Mouse (Mus musculus): ENCODE results near the gene Grik4. TPM values are rescaled to one million over a fixed set of nuclear protein-coding genes. Genes with fewer than 3 reads are reported as not detected.
"Not testable (repeated sequence)": the region's sequence is repeated elsewhere in the genome, so short reads cannot be mapped to it uniquely, and the experiment has no call there.

Gene Grik4
- polyA plus RNA-seq (2014; fragmentation: Nextera tagmentation; extraction: Ambion mirVana), result 1.2 and 1.6 TPM in 2 replicates

DNA sequence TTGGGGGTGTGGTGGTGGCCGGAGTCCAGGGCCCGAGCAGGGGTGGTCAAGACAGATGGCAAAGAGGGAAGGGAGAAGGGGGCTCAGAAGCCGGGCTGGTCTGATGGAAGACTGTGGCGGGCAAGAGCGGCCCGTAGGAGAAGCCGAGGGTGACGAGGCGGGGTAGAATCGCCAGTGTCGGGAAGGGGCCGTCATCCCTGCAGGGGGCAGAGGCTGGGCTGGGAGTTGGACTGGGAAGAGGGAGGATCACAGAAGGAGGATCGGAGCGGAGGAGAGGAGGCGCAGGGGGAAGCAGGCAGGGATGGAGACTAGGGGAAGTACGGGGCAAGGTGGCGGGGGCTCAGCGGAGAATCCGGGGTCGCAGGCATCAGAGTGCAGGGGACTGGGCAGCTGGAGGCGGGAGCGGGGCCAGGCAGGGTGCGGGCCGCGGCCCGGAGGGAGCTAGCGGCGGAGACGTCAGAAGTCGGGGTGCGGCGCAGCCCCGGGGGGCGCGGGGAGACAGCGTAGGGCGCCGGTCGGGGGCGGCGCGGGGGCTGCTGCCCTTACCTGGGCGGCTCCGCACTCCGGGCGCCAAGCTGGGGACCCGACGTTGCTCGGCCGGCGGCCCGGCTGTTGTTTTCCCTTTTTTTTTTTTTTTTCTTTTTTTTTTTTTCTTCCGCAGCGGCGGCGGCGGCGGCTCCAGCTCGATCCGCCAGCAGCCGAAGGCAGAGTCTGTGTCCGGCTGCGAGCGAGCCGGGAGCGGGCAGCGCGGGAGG is at the start of gene Grik4:
TSS of gene Grik4 (minus strand) at position 713 of the 755 bp plus-strand sequence.
- peak within 1 kb of the TSS; percentile 88 for H3K9ac ChIP-seq (ENCODE audit: low read depth, low read length)
- peak within 1 kb of the TSS; percentile 80 for H3K4me3 ChIP-seq (ENCODE audit: low read depth, low read length)
- under 1% methylated on average over 36 of the region's 68 CpGs for WGBS
- no peaks in the 10 kb centered on the region for H3K9me3 ChIP-seq (ENCODE audit: control insufficient read depth, low read length)
- peaks cover 5% of the 10 kb centered on the region; the same call in 1 of the 2 replicates for H3K4me1 ChIP-seq (replicated peaks; ENCODE audit: control insufficient read depth, insufficient read depth, low read length)
- peak; percentile 50 for ATAC-seq (ENCODE audit: low FRiP score)
- peak; percentile 71 for DNase-seq (ENCODE audit: low spot score)
- peak within 1 kb of the TSS; percentile 97 for H3K4me2 ChIP-seq (replicated peaks; ENCODE audit: low read depth, low read length)
- H3K27ac ChIP-seq (ENCODE audit: low read depth, low read length), result peak within 1 kb of the TSS; percentile 62
- H3K27me3 ChIP-seq (ENCODE audit: control insufficient read depth, insufficient read depth, low read length), result peaks cover 2% of the 10 kb centered on the region; the same call in 1 of the 2 replicates
- no peaks in the 10 kb centered on the region for H3K36me3 ChIP-seq (ENCODE audit: control insufficient read depth, insufficient read depth, low read length)

DNA sequence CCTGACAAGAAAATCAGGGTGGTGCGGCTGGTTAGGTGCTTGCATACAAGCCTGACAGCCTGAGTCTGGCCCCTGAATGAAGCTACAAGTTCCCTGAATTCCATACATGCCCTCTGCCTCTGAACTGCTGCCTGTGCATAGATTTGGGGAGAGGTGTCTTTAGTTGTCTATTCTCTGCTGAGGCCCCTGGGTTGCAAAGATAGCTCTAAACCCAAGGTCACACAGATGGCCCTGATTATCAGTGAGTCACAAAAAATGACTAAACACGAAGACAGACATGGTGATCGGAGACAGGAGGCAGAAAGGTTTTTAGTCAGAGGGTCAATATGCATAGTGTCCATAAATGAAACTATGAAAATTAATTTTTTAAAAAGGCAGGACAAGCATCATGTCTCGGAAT is 49.4 kb upstream of the Grik4 start:
- H3K4me3 ChIP-seq (ENCODE audit: low read depth, low read length), result no peak overlapping the region
- no peaks in the 10 kb centered on the region for H3K9me3 ChIP-seq (ENCODE audit: control insufficient read depth, low read length)
- H3K4me2 ChIP-seq (replicated peaks; ENCODE audit: low read depth, low read length), result no peak overlapping the region
- no peak overlapping the region for H3K9ac ChIP-seq (ENCODE audit: low read depth, low read length)
- H3K27ac ChIP-seq (ENCODE audit: low read depth, low read length), result no peak overlapping the region
- no peaks in the 10 kb centered on the region for H3K27me3 ChIP-seq (ENCODE audit: control insufficient read depth, insufficient read depth, low read length)
- H3K36me3 ChIP-seq (ENCODE audit: control insufficient read depth, insufficient read depth, low read length), result peaks cover 9% of the 10 kb centered on the region; the same call in 1 of the 2 replicates
- ATAC-seq (ENCODE audit: low FRiP score) (no peak), DNase-seq (ENCODE audit: low spot score) (no peak)
- WGBS, result 88% methylated on average over 4 of the region's 4 CpGs
- H3K4me1 ChIP-seq (replicated peaks; ENCODE audit: control insufficient read depth, insufficient read depth, low read length), result no peaks in the 10 kb centered on the region

DNA sequence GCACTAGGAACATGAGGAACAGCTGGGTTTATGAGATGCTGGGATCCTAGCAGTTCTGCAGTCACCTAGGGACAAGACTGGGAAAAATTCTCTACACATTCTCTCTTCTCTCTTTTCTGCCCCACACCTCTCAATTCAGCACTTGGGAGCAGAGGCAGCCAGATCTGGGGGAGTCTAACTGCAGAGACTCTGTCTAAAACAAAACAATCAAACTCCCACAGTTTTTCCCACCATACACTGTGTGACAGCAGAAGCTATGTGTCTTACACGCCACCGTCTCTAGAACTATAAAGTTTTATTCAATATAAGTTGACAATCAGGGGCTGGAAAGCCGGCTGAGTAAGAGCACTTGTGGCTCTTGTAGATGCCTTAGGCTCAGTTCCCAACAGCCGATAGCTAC is 43.7 kb upstream of the Grik4 start:
- H3K9me3 ChIP-seq (ENCODE audit: control insufficient read depth, low read length), result no peaks in the 10 kb centered on the region
- no peaks in the 10 kb centered on the region for H3K27me3 ChIP-seq (ENCODE audit: control insufficient read depth, insufficient read depth, low read length)
- DNase-seq (ENCODE audit: low spot score), result no peak
- H3K9ac ChIP-seq (ENCODE audit: low read depth, low read length), result no peak overlapping the region
- 93% methylated on average over 4 of the region's 4 CpGs for WGBS
- ATAC-seq (ENCODE audit: low FRiP score), result no peak
- peaks cover 11% of the 10 kb centered on the region; the same call in 1 of the 2 replicates for H3K36me3 ChIP-seq (ENCODE audit: control insufficient read depth, insufficient read depth, low read length)
- H3K27ac ChIP-seq (ENCODE audit: low read depth, low read length), result no peak overlapping the region
- no peak overlapping the region for H3K4me2 ChIP-seq (replicated peaks; ENCODE audit: low read depth, low read length)
- no peak overlapping the region for H3K4me3 ChIP-seq (ENCODE audit: low read depth, low read length)
- H3K4me1 ChIP-seq (replicated peaks; ENCODE audit: control insufficient read depth, insufficient read depth, low read length), result no peaks in the 10 kb centered on the region

DNA sequence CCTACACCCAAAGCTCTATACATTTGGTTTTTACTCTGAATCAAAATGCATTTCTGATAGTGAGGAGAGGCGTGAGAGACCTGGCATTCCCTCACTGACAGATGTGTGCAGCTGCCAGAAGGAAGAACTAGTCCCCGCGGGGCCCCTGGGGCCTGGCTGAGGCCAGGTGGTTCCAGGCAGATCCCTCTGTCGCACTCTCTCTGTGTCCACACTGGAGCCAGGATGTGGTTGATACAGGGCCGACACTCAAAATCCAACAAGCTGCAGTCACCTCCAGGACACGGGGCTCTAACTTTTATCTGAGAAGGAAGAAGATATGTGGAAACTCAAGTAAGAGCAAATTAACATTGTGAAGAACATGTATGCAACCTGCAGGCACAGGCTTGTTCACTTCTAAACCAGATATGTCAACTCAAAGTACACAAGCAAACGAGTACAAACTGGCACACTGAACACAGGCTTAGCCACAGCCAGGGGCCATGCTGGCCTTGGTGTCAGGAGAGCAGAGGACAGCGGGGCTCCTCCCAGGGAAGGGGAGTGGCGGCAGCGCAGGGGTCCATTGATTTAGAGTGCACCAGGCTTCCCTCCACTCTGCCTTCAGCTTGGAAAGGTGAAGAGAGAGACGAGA is 24.7 kb upstream of the Grik4 start:
- no peak overlapping the region for H3K27ac ChIP-seq (ENCODE audit: low read depth, low read length)
- WGBS, result 76% methylated on average over 11 of the region's 11 CpGs
- no peak for ATAC-seq (ENCODE audit: low FRiP score)

DNA sequence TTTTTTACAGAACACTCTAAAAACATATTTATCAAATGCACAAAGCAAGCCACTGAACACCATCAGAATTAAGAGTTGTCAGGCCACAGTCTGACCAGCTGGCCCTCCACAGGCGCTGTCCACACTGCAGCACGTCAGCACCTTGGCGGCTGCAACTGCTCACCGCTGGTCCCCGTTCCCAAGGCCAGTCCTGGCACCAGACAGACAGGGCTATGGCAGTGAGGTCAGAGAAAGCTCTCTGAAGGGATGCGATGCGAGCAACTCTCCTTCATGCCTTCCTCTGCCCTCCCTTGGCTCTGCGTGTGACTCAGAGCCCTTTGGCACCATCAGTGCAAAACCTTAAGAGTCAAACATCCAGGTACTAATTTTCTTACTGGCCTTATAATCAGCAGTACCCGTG is 23.4 kb upstream of the Grik4 start:
- Histone ChIP-seq H3K4me1 (replicated peaks; ENCODE audit: control insufficient read depth, insufficient read depth, low read length) (no peaks in the 10 kb centered on the region), H3K4me3 (ENCODE audit: low read depth, low read length) (no peak overlapping the region), H3K36me3 (ENCODE audit: control insufficient read depth, insufficient read depth, low read length) (peaks cover 13% of the 10 kb centered on the region; the same call in 1 of the 2 replicates), H3K4me2 (replicated peaks; ENCODE audit: low read depth, low read length) (no peak overlapping the region), H3K9me3 (ENCODE audit: control insufficient read depth, low read length) (no peaks in the 10 kb centered on the region), H3K9ac (ENCODE audit: low read depth, low read length) (no peak overlapping the region), H3K27me3 (ENCODE audit: control insufficient read depth, insufficient read depth, low read length) (no peaks in the 10 kb centered on the region), H3K27ac (ENCODE audit: low read depth, low read length) (no peak overlapping the region)
- 93% methylated on average over 9 of the region's 9 CpGs for WGBS
- DNase-seq (ENCODE audit: low spot score) (no peak), ATAC-seq (ENCODE audit: low FRiP score) (no peak)

More for the DNA sequence above, 24.7 kb upstream of the Grik4 start:
- Histone ChIP-seq H3K27me3 (ENCODE audit: control insufficient read depth, insufficient read depth, low read length) (no peaks in the 10 kb centered on the region), H3K36me3 (ENCODE audit: control insufficient read depth, insufficient read depth, low read length) (peaks cover 13% of the 10 kb centered on the region; the same call in 1 of the 2 replicates), H3K4me2 (replicated peaks; ENCODE audit: low read depth, low read length) (no peak overlapping the region), H3K9ac (ENCODE audit: low read depth, low read length) (no peak overlapping the region), H3K9me3 (ENCODE audit: control insufficient read depth, low read length) (no peaks in the 10 kb centered on the region), H3K4me3 (ENCODE audit: low read depth, low read length) (no peak overlapping the region), H3K4me1 (replicated peaks; ENCODE audit: control insufficient read depth, insufficient read depth, low read length) (no peaks in the 10 kb centered on the region)
- DNase-seq (ENCODE audit: low spot score), result no peak

DNA sequence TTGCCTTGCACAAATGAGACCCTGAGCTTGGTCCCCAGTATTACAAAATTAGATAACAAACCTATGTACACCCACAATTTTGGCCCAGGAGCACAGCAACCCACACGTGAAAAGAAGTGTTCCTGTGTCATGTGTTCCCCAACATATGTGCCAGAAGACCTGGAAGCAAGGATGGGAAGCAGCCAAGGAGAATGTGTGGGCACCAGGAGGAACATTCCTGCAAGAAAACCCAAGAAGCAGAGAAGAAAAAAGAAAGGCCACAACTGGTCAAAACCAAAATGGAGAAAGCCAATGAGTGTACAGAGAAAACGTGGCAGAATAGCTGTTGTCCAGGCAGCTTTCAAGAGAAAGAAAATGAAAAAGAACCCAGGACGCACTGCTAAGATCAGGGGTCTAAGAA is 20.5 kb upstream of the Grik4 start:
- H3K4me3 ChIP-seq (ENCODE audit: low read depth, low read length); H3K9ac ChIP-seq (ENCODE audit: low read depth, low read length); H3K27ac ChIP-seq (ENCODE audit: low read depth, low read length); ATAC-seq (ENCODE audit: low FRiP score); H3K4me2 ChIP-seq (replicated peaks; ENCODE audit: low read depth, low read length); DNase-seq (ENCODE audit: low spot score); H3K36me3 ChIP-seq (ENCODE audit: control insufficient read depth, insufficient read depth, low read length); H3K27me3 ChIP-seq (ENCODE audit: control insufficient read depth, insufficient read depth, low read length); H3K9me3 ChIP-seq (ENCODE audit: control insufficient read depth, low read length); H3K4me1 ChIP-seq (replicated peaks; ENCODE audit: control insufficient read depth, insufficient read depth, low read length): not testable (repeated sequence)
- 85% methylated on average over 2 of the region's 3 CpGs for WGBS

DNA sequence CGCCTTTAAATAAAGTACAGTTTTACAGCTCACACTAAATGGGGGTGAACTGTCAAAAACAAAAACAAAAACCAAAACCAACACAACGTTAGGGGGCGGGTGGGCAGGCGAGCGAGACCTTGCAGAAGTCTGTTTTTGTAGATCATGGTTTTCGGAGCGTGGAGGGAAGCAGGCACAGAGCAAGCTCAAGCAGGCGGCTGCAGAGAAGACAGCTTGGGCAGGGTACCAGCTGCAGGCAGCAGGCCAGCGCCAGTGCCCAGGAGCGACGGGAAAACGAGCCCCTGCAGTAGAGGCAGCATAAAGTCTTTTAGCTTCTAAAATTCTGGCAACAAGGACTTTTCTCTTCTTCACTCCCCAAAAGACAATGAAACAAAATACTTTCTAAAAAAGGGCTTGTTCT is 20.1 kb upstream of the Grik4 start:
- Histone ChIP-seq H3K4me2 (replicated peaks; ENCODE audit: low read depth, low read length) (no peak overlapping the region), H3K9me3 (ENCODE audit: control insufficient read depth, low read length) (no peaks in the 10 kb centered on the region), H3K27me3 (ENCODE audit: control insufficient read depth, insufficient read depth, low read length) (no peaks in the 10 kb centered on the region), H3K36me3 (ENCODE audit: control insufficient read depth, insufficient read depth, low read length) (peaks cover 5% of the 10 kb centered on the region; the same call in 1 of the 2 replicates), H3K27ac (ENCODE audit: low read depth, low read length) (no peak overlapping the region), H3K9ac (ENCODE audit: low read depth, low read length) (no peak overlapping the region), H3K4me3 (ENCODE audit: low read depth, low read length) (no peak overlapping the region), H3K4me1 (replicated peaks; ENCODE audit: control insufficient read depth, insufficient read depth, low read length) (no peaks in the 10 kb centered on the region)
- DNase-seq (ENCODE audit: low spot score) (no peak), ATAC-seq (ENCODE audit: low FRiP score) (no peak)
- 91% methylated on average over 12 of the region's 12 CpGs for WGBS

DNA sequence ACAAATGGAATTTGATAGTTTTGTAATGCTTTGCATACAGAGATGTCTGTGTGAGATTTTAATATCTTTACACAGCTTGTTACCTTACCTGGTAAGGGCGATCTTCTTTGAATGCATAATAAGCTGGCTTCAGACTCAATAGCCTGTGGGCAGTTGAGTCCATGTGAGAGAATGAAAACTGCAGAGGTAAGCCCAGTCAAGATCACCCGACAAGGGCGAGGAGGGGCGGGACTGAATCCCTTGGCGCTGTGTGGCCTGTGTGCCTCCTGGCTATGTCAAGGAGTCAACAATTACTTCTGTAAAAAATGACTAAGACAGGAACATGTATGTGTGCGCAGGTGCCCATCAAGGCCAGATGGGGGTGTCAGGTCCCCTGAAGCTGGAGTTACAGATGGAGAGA is 18.2 kb upstream of the Grik4 start:
- H3K4me3 ChIP-seq (ENCODE audit: low read depth, low read length), result no peak overlapping the region
- 91% methylated on average over 6 of the region's 6 CpGs for WGBS
- no peak overlapping the region for H3K4me2 ChIP-seq (replicated peaks; ENCODE audit: low read depth, low read length)
- H3K9me3 ChIP-seq (ENCODE audit: control insufficient read depth, low read length), result no peaks in the 10 kb centered on the region
- no peaks in the 10 kb centered on the region for H3K27me3 ChIP-seq (ENCODE audit: control insufficient read depth, insufficient read depth, low read length)
- H3K9ac ChIP-seq (ENCODE audit: low read depth, low read length), result no peak overlapping the region
- 0 out of 2 replicates have a peak, but pooled peaks cover 4% of the 10 kb centered on the region for H3K36me3 ChIP-seq (ENCODE audit: control insufficient read depth, insufficient read depth, low read length)
- no peak for ATAC-seq (ENCODE audit: low FRiP score)
- no peak overlapping the region for H3K27ac ChIP-seq (ENCODE audit: low read depth, low read length)
- no peaks in the 10 kb centered on the region for H3K4me1 ChIP-seq (replicated peaks; ENCODE audit: control insufficient read depth, insufficient read depth, low read length)
- no peak for DNase-seq (ENCODE audit: low spot score)

DNA sequence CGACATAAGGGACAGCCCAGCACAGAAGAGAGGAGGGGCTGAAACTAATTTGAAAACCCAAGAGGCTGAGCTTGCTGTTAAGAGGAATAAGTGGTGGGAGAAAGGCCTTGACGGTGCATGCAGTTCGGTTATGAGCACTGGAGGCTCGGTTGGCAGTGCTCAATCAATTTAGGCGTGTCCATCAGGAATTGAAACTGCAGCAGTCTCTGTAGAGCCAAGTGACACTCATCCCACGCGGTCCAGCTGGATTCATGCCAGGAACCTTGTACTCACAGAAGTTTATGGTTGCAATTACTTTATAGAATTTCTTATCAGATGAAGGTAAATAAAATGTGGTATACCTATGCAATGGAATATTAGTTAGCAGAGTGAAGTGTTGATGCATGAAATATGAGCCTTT is 14.1 kb upstream of the Grik4 start:
- Histone ChIP-seq H3K4me2 (replicated peaks; ENCODE audit: low read depth, low read length) (no peak overlapping the region), H3K27me3 (ENCODE audit: control insufficient read depth, insufficient read depth, low read length) (no peaks in the 10 kb centered on the region), H3K36me3 (ENCODE audit: control insufficient read depth, insufficient read depth, low read length) (no peaks in the 10 kb centered on the region), H3K4me1 (replicated peaks; ENCODE audit: control insufficient read depth, insufficient read depth, low read length) (no peaks in the 10 kb centered on the region), H3K27ac (ENCODE audit: low read depth, low read length) (no peak overlapping the region), H3K4me3 (ENCODE audit: low read depth, low read length) (no peak overlapping the region), H3K9ac (ENCODE audit: low read depth, low read length) (no peak overlapping the region), H3K9me3 (ENCODE audit: control insufficient read depth, low read length) (no peaks in the 10 kb centered on the region)
- WGBS, result 82% methylated on average over 7 of the region's 7 CpGs
- ATAC-seq (ENCODE audit: low FRiP score) (no peak), DNase-seq (ENCODE audit: low spot score) (no peak)
